Mouse (Mus musculus) midbrain, postnatal 0 days (tissue): ENCODE measurements around the gene Gm20388. TPM values are rescaled to one million over a fixed set of nuclear protein-coding genes. Genes with fewer than 3 reads are reported as not detected.

Experiments
- ATAC-seq: fragments of 200-750 bp; cut with Nextera tagmentation; 2 replicates; pipeline ENCODE4 v1.8.0; 2017; ENCODE audit warnings: moderate number of reproducible peaks, mild to moderate bottlenecking, moderate TSS enrichment, moderate library complexity; ENCODE audit not compliant: low FRiP score
- DNase-seq: peaks from one replicate; pipeline ENCODE4 v3.0.0-alpha.2; 2015; ENCODE audit warnings: low spot score
- H3K27ac ChIP-seq: fragments of 300-500 bp; sonication (generic); 2 replicates; pipeline ENCODE4 v1.5.1; 2014; ENCODE audit warnings: low read depth, mild to moderate bottlenecking, low read length, mixed read lengths
- H3K27me3 ChIP-seq: fragments of 300-500 bp; sonication (generic); 2 replicates; pipeline ENCODE4 v1.6.1; 2014; ENCODE audit warnings: low read length, control low read depth, mixed read lengths; ENCODE audit not compliant: insufficient read depth
- H3K36me3 ChIP-seq: fragments of 300-500 bp; sonication (generic); 2 replicates; pipeline ENCODE4 v1.6.1; 2014; ENCODE audit warnings: low read length, control low read depth, mixed read lengths; ENCODE audit not compliant: insufficient read depth
- H3K4me1 ChIP-seq: fragments of 300-500 bp; sonication (generic); 2 replicates; pipeline ENCODE4 v1.6.1; 2014; ENCODE audit warnings: mild to moderate bottlenecking, control low read depth, antibody characterized with exemption, low read length, mixed read lengths; ENCODE audit not compliant: insufficient read depth
- H3K4me2 ChIP-seq: fragments of 300-500 bp; sonication (generic); 2 replicates; pipeline ENCODE4 v1.6.1; 2014; ENCODE audit warnings: low read depth, mild to moderate bottlenecking, low read length, mixed read lengths; ENCODE audit not compliant: poor library complexity, severe bottlenecking
- H3K4me3 ChIP-seq: fragments of 300-500 bp; sonication (generic); 2 replicates; pipeline ENCODE4 v1.5.1; 2014; ENCODE audit warnings: low read depth, mild to moderate bottlenecking, low read length, moderate library complexity
- H3K9ac ChIP-seq: fragments of 300-500 bp; sonication (generic); replicated peaks from 2 replicates; pipeline ENCODE4 v1.6.1; 2014; ENCODE audit warnings: mild to moderate bottlenecking, low read length, moderate library complexity, mixed read lengths; ENCODE audit not compliant: poor library complexity, severe bottlenecking
- H3K9me3 ChIP-seq: fragments of 300-500 bp; sonication (generic); 2 replicates; pipeline ENCODE4 v1.6.1; 2016; ENCODE audit warnings: low read length, control low read depth
- CTCF ChIP-seq: IDR thresholded peaks from 2 replicates; pipeline ENCODE4 v1.5.1; 2016; ENCODE audit warnings: antibody characterized with exemption, mild to moderate bottlenecking
- whole genome bisulfite sequencing: fragments of 180-500 bp; shearing (Covaris S2); extraction: QIAGEN DNeasy Blood & Tissue Kit; methylation state at CpG from one replicate; pipeline ENCODE4 v1.1.7; 2014; 5-methylcytosine and 5-hydroxymethylcytosine counted together
- polyA plus RNA-seq: library from polyadenylated mRNA; unstranded; fragments of >200 nt; fragmentation: Nextera tagmentation; extraction: Ambion mirVana; gene quantifications from 2 replicates; pipeline ENCODE4 v1.2.1, GENCODE M21; 2015
- total RNA-seq: library from RNA; depleted of rRNA; stranded (reverse); fragments of >200 nt; gene quantifications from 2 replicates; pipeline ENCODE4 v1.2.3, GENCODE M21; 2014

The Gm20388 gene
- total and polyA plus RNA-seq, 2 experiments from 2014 or later: 74.2 TPM; not detected in 1

GRCm38 (mm10) chr8:123649483-123649882, 3738.8 kb downstream of the Gm20388 start:
- no peak for ATAC-seq

GRCm38 (mm10) chr8:123651390-123652098, 3740.9 kb downstream of the Gm20388 start:
- WGBS: 82% methylated on average over 5 of the region's 5 CpGs

More at GRCm38 (mm10) chr8:123649483-123649882, 3738.8 kb downstream of the Gm20388 start:
- Histone ChIP-seq H3K27ac (no peak overlapping the region), H3K4me2 (no peak overlapping the region), H3K4me3 (no peak overlapping the region), H3K27me3 (no peaks in the 10 kb centered on the region), H3K9ac (no peak overlapping the region), H3K4me1 (no peaks in the 10 kb centered on the region), H3K36me3 (no peaks in the 10 kb centered on the region), H3K9me3 (no peaks in the 10 kb centered on the region)
- 94% methylated on average over 12 of the region's 12 CpGs for WGBS
- no peak for DNase-seq
- no peak for TF ChIP-seq CTCF

GRCm38 (mm10) chr8:123652641-123653040, 3742.0 kb downstream of the Gm20388 start:
- WGBS: 61% methylated on average over 4 of the region's 4 CpGs
- Histone ChIP-seq H3K9me3 (no peaks in the 10 kb centered on the region), H3K4me2 (no peak overlapping the region), H3K4me3 (no peak overlapping the region), H3K27me3 (no peaks in the 10 kb centered on the region), H3K9ac (no peak overlapping the region), H3K4me1 (peaks cover 9% of the 10 kb centered on the region; the same call in 1 of the 2 replicates), H3K36me3 (peaks cover 12% of the 10 kb centered on the region), H3K27ac (no peak overlapping the region)
- peak; percentile 55 for TF ChIP-seq CTCF
- DNase-seq: no peak
- no peak for ATAC-seq

More at GRCm38 (mm10) chr8:123651390-123652098, 3740.9 kb downstream of the Gm20388 start:
- no peak for TF ChIP-seq CTCF
- no peak for DNase-seq
- H3K4me3 ChIP-seq: no peak overlapping the region
- peaks cover 9% of the 10 kb centered on the region; the same call in 1 of the 2 replicates for H3K4me1 ChIP-seq
- ATAC-seq: no peak
- no peak overlapping the region for H3K4me2 ChIP-seq
- no peak overlapping the region for H3K27ac ChIP-seq
- H3K36me3 ChIP-seq: 0 out of 2 replicates have a peak, but pooled peaks cover 5% of the 10 kb centered on the region
- H3K9me3 ChIP-seq: no peaks in the 10 kb centered on the region
- no peaks in the 10 kb centered on the region for H3K27me3 ChIP-seq
- no peak overlapping the region for H3K9ac ChIP-seq

GRCm38 (mm10) chr8:123653308-123653993, 3742.8 kb downstream of the Gm20388 start, which contains the start of gene Rhou:
Rhou (plus strand) TSS chr8:123653929.
- peak within 1 kb of the TSS; percentile 87 for H3K9ac ChIP-seq
- peak; percentile 73 for TF ChIP-seq CTCF
- 1% methylated on average over 15 of the region's 58 CpGs for WGBS
- no peaks in the 10 kb centered on the region for H3K9me3 ChIP-seq
- peak within 1 kb of the TSS; percentile 84 for H3K27ac ChIP-seq
- H3K4me2 ChIP-seq: peak within 1 kb of the TSS; percentile 75
- no peaks in the 10 kb centered on the region for H3K27me3 ChIP-seq
- H3K4me3 ChIP-seq: peak within 1 kb of the TSS; percentile 79
- ATAC-seq: peak; percentile 89
- H3K4me1 ChIP-seq: peaks cover 9% of the 10 kb centered on the region; the same call in 1 of the 2 replicates
- DNase-seq: peak; percentile 94
- H3K36me3 ChIP-seq: peaks cover 15% of the 10 kb centered on the region

- Histone ChIP-seq H3K4me2 (peak overlapping the region; percentile 75), H3K9ac (peak overlapping the region; percentile 87), H3K27me3 (no peaks in the 10 kb centered on the region), H3K4me3 (peak overlapping the region; percentile 79), H3K9me3 (no peaks in the 10 kb centered on the region), H3K27ac (peak overlapping the region; percentile 84), H3K4me1 (peaks cover 9% of the 10 kb centered on the region; the same call in 1 of the 2 replicates), H3K36me3 (peaks cover 20% of the 10 kb centered on the region)
- ATAC-seq (peak; percentile 81), DNase-seq (peak; percentile 62)
- under 1% methylated on average over 43 of the region's 77 CpGs for WGBS
- no peak for TF ChIP-seq CTCF
These were observed 3743.4 kb downstream of the Gm20388 start for GRCm38 (mm10) chr8:123653994-123654569.
